15 mouse cellular contexts compared by ENCODE assay signal in the genomic region with DNA sequence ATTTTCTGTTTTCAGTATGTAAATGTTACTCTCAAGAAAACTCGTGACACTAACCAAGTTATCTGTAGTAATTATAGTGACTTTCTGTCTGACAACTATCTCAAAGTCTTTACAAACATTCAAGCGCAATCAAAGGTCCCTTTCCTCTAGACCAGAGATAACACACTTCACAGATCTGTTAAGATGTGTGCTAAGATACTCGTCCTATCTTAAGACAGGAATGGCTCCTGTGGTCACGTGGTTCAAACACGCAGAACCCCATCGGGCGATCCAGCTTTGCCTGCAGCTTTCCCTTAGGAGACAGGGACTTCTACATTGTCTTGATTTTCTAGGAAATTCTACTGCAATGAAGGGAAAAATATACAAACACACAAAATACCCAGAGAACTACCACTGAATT. TPM values are rescaled to one million over a fixed set of nuclear protein-coding genes. Genes with fewer than 3 reads are reported as not detected.
DNase-seq lines count a peak whose midpoint lies in the region; ATAC-seq and TF ChIP-seq lines count a peak whose summit lies in the region.
"Had no signal": no experiment of that assay in that cellular context is flagged by ENCODE, and none has a peak within 500 bp of the region (broad histone marks: within the 10 kb centered on the region; RNA-seq: fewer than 3 reads in every experiment).

No protein-coding gene starts in this region.

- no peak overlapping the region for H3K9ac ChIP-seq in heart, embryonic 11.5 days (ENCODE audit: low read depth, low read length)
- H3K9ac ChIP-seq in embryonic facial prominence, embryonic 14.5 days (ENCODE audit: low read depth, low read length): no peak overlapping the region
- peak overlapping the region; percentile 46 for H3K9ac ChIP-seq in liver, embryonic 14.5 days (replicated peaks)
- H3K9ac ChIP-seq: embryonic facial prominence, embryonic 15.5 days had no signal

- no peak overlapping the region for H3K27ac ChIP-seq in heart, embryonic 11.5 days (ENCODE audit: low read depth, low read length)
- no peak overlapping the region for H3K27ac ChIP-seq in embryonic facial prominence, embryonic 14.5 days (replicated peaks; ENCODE audit: low read depth, low read length)
- H3K27ac ChIP-seq in liver, embryonic 14.5 days: peak overlapping the region; percentile 40
- H3K27ac ChIP-seq: embryonic facial prominence, embryonic 15.5 days; macrophage had no signal

- no peak overlapping the region for H3K4me3 ChIP-seq in heart, embryonic 11.5 days (ENCODE audit: low read depth, low read length)
- H3K4me3 ChIP-seq in embryonic facial prominence, embryonic 14.5 days (ENCODE audit: low read depth, low read length): no peak overlapping the region
- peak overlapping the region; percentile 31 to 81 for H3K4me3 ChIP-seq in liver, embryonic 14.5 days (ENCODE audit: insufficient read depth in 1 of 2, low read depth in 2 of 2, low read length in 2 of 2)
- H3K4me3 ChIP-seq: embryonic facial prominence, embryonic 15.5 days had no signal

- peak overlapping the region; percentile 80 for H3K4me2 ChIP-seq in heart, embryonic 11.5 days
- peak overlapping the region; percentile 63; the same call in 1 of the 2 replicates for H3K4me2 ChIP-seq in embryonic facial prominence, embryonic 14.5 days (ENCODE audit: low read depth, low read length)
- peak overlapping the region; percentile 78 for H3K4me2 ChIP-seq in liver, embryonic 14.5 days (ENCODE audit: low read depth)

- no peaks in the 10 kb centered on the region for H3K36me3 ChIP-seq in heart, embryonic 11.5 days (ENCODE audit: control insufficient read depth, insufficient read depth, low read length)
- no peaks in the 10 kb centered on the region for H3K36me3 ChIP-seq in embryonic facial prominence, embryonic 14.5 days (ENCODE audit: control insufficient read depth, insufficient read depth, low read length)
- no peaks in the 10 kb centered on the region for H3K36me3 ChIP-seq in liver, embryonic 14.5 days (replicated peaks; ENCODE audit: control insufficient read depth, insufficient read depth, low read depth)
- H3K36me3 ChIP-seq: embryonic facial prominence, embryonic 15.5 days had no signal

- ATAC-seq in heart, embryonic 11.5 days (replicated peaks; ENCODE audit: insufficient number of reproducible peaks, low FRiP score, low TSS enrichment): no peak
- no peak for ATAC-seq in embryonic facial prominence, embryonic 14.5 days (ENCODE audit: low read depth)
- ATAC-seq in liver, embryonic 14.5 days (ENCODE audit: insufficient read depth): no peak
- ATAC-seq: CD4-positive, CD25-positive, alpha-beta regulatory T cell, adult 4 months had no signal

- H3K27me3 ChIP-seq in heart, embryonic 11.5 days (ENCODE audit: control insufficient read depth, insufficient read depth, low read length): no peaks in the 10 kb centered on the region
- no peaks in the 10 kb centered on the region for H3K27me3 ChIP-seq in embryonic facial prominence, embryonic 14.5 days (replicated peaks; ENCODE audit: control insufficient read depth, insufficient read depth, low read length)
- no peaks in the 10 kb centered on the region for H3K27me3 ChIP-seq in liver, embryonic 14.5 days (ENCODE audit: control insufficient read depth, insufficient read depth, low read length)
- H3K27me3 ChIP-seq: embryonic facial prominence, embryonic 15.5 days had no signal

- WGBS in heart, embryonic 11.5 days (ENCODE audit: insufficient replicate concordance): 44% methylated on average over 7 of the region's 7 CpGs
- 76% methylated on average over 7 of the region's 7 CpGs for WGBS in embryonic facial prominence, embryonic 14.5 days
- 21% methylated on average over 7 of the region's 7 CpGs for WGBS in liver, embryonic 14.5 days (ENCODE audit: insufficient replicate concordance)

- DNase-seq in heart, postnatal 36 days: no peak
- peak; percentile 42 for DNase-seq in ES-CJ7 (ENCODE audit: low read depth, low spot score)
- DNase-seq in embryonic facial prominence, embryonic 14.5 days (ENCODE audit: low spot score): no peak
- DNase-seq in liver, embryonic 14.5 days (ENCODE audit: low read depth in 3 of 3, low spot score in 3 of 3): no peak
- DNase-seq in layer of hippocampus, adult 11-12 months (ENCODE audit: low spot score): no peak
- no peak for DNase-seq in cerebellum, postnatal 14 days
- no peak for DNase-seq in left cerebral cortex, postnatal 10 days (ENCODE audit: extremely low spot score in 1 of 2, low spot score in 2 of 2)
- DNase-seq: gastrocnemius, postnatal 36 days; kidney, postnatal 25 days; right cerebral cortex, postnatal 4 days; thymus, adult 2 months had no signal

- no peak for TF ChIP-seq EP300 in liver, embryonic 14.5 days (IDR thresholded peaks at IDR 0.05; ENCODE audit: low read depth)

- H3K4me1 ChIP-seq in heart, embryonic 11.5 days (ENCODE audit: control insufficient read depth, insufficient read depth, low read length): peaks cover 27% of the 10 kb centered on the region
- peaks cover 34% of the 10 kb centered on the region for H3K4me1 ChIP-seq in embryonic facial prominence, embryonic 14.5 days (ENCODE audit: control insufficient read depth, insufficient read depth, low read length)
- peaks cover 46 to 54% of the 10 kb centered on the region in 2 experiments for H3K4me1 ChIP-seq in liver, embryonic 14.5 days (replicated peaks; ENCODE audit: control insufficient read depth in 2 of 2, insufficient read depth in 2 of 2, low read length in 1 of 2)

- no peak for TF ChIP-seq CTCF in liver, embryonic 14.5 days (IDR thresholded peaks at IDR 0.05; ENCODE audit: low read depth)

- intact Hi-C loops in heart, postnatal 36 days (cut with DNase I): loop anchor here (5.0 kb wide), 1 partner anchor 94 kb away; no protein-coding TSS in a partner anchor
- intact Hi-C loops in left cerebral cortex, postnatal 10 days (cut with DNase I): loop anchor here (10.0 kb wide), 1 partner anchor 112 kb away; no protein-coding TSS in a partner anchor

- no peaks in the 10 kb centered on the region for H3K9me3 ChIP-seq in heart, embryonic 11.5 days (replicated peaks; ENCODE audit: control insufficient read depth, low read length)
- no peaks in the 10 kb centered on the region for H3K9me3 ChIP-seq in embryonic facial prominence, embryonic 14.5 days (ENCODE audit: control insufficient read depth, low read length)
- H3K9me3 ChIP-seq in liver, embryonic 14.5 days (ENCODE audit: control insufficient read depth, low read length): no peaks in the 10 kb centered on the region
- H3K9me3 ChIP-seq: embryonic facial prominence, embryonic 15.5 days had no signal

RNA-seq across cellular contexts. Expression of gene Tmem131, which starts 6.9 kb away (rescaled TPM):
- 10.6 and 11.4 TPM in 2 replicates for polyA plus RNA-seq in heart, embryonic 11.5 days (2014; fragmentation: Nextera tagmentation; extraction: Ambion mirVana)
- 10 to 100 TPM; 32.9 to 35.9 TPM for total RNA-seq in heart, postnatal 36 days (2021)
- 21.3 and 22.4 TPM in 2 replicates for polyA plus RNA-seq in embryonic facial prominence, embryonic 14.5 days (2014; fragmentation: Nextera tagmentation; extraction: Ambion mirVana)
- 13.6 and 14.9 TPM in 2 replicates for polyA plus RNA-seq in liver, embryonic 14.5 days (2012; rRNA removed)
- 10.6 and 11.2 TPM in 2 replicates for polyA plus RNA-seq in liver, embryonic 14.5 days (2014; fragmentation: Nextera tagmentation; extraction: Ambion mirVana)
- 10 to 100 TPM; 61.2 to 63.6 TPM for total RNA-seq in left cerebral cortex, postnatal 10 days (2021)

Comparison
In these comparisons a context has a peak if more than half of its experiments do, and no peak if none do; other contexts are left out.
1. H3K4me3 ChIP-seq: peak in liver, embryonic 14.5 days (2 of 2); none in heart, embryonic 11.5 days (single experiment) and embryonic facial prominence, embryonic 14.5 days (single experiment).
2. Peak in every context shown above with its lines, with median percentiles within 50 percentile points of each other: H3K4me2 ChIP-seq.